Mouse (Mus musculus) adipocyte (in vitro differentiated cells): ENCODE measurements around the gene Actn4.
"Not testable (repeated sequence)": the region's sequence is repeated elsewhere in the genome, so short reads cannot be mapped to it uniquely, and the experiment has no call there.

ENCODE experiments used
- DNase-seq: peaks from one replicate; pipeline ENCODE4 v3.0.0-alpha.2; 2016; ENCODE audit warnings: low spot score

Actn4 gene

DNA sequence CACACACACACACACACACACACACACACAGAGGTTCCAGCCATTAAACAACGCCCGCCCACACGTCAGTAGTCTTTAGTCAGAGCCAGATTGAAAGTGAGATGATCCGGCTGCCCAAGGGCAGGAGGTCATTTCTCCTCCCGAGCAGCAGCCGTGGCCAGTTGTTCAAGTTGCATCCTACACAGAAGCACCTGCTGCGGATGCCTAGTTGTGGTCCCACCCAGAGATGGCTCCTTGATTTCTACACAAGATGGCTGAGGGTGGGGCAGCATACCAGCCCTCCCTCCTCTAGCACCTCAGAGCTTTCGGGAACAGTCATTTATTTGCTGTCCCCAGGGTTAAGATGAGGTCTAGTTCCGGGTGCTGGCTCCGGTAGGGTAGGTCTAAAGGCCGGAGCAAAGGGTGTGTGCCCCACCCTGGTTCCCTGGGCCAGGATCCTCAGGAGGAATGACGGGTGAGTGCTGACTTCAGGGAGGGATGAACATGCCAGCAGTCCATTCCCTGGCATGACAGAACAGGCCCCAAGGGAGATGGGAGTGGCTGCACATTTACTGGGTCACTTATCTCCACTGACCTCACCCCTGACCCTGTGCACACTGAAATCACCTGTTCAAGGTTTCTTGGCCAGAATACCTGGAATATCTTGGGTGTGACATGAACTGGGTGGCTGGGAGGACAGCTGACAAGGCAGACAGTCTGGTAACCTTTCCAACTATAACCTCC, 7.7 kb upstream of the Actn4 start:
- DNase-seq: no peak

DNA sequence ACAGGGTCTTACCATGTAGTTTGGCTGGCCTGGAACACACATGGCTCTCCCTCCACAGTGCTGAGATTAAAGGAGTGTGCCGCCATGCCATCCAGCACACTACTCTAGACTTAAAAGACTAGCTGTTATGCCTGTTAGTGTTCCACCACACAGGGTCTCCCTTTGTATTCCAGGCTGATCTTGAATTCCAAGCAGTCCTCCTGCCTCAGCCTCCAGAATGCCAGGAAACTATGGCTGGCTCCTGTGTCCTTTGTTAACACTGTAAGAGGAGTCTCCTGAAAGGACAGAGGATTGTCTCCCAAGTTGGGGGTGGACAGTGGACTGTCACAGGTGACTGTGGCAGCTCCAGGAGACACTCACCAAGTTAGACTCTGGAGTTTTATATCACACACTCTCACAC, 7.1 kb upstream of the Actn4 start:
- no peak for DNase-seq

DNA sequence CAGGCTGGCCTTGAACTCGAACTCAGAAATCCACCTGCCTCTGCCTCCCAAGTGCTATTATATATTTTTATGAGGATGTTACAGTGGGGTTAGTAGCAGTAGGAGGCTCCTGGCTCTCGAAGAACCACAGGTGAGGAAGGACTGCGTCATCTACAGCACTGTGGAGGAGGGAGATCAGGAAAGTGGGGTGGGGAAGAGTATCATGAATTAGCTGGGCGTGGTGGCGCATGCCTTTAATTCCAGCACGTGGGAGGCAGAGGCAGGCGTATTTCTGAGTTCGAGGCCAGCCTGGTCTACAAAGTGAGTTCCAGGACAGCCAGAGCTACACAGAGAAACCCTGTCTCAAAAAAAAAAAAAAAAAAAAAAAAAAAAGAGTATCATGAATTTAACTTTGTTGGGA, 6.0 kb upstream of the Actn4 start:
- not testable (repeated sequence) for DNase-seq

DNA sequence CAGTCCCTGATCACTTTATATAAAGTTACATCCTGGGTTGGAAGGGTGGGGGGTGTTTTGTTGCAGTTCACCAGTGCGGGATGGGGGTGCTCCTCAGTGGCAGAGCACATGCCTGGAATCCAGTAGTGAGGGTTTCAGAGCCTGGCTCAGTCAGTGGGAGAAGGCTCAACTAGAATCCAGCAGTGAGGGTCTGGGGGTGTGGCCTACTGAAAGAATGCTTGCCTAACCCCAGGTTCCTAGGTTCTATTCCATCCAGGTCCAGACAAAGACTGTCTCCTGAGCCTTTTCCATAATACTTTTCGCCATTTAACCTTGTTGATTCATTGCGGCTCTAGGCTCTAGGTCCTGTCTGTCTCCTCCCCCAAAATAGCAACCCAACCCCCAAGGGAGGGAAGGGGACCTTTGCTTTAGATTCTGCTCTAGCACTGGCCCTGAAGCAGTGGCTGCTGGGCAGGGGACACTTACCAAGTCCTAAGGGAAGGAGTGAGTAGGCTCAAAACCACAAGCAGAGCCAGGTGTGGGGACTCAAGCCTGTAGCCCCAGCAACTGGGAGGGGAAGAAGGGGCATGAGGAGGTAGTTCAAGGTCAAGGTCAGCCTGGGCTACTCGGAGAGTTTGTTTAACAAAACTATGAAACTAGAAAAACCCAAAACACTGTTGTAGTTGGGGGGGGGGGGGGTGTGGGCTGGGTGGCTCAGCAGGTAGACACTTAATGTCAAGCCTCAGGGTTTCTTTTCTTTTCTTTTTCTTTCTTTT, 4.8 kb upstream of the Actn4 start:
- peak; percentile 79 for DNase-seq

DNA sequence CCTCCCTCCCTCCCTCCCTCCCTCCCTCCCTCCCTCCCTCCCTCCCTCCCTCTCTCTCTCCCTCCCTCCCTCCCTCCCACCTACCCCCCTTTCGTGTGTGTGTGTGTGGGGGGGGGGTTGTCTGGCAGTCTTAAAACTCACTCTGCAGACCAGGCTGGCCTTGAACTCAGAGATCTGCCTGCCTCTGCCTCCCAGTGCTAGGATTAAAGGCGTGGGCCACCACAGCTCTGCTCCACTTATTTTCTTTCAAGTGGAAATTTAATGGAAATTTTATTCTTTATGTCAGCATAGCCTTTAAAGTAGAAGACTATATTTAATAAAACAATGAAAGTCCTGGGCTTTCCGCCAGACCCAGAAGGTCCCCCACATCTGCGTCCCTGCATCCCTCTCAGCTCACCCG, 4.0 kb upstream of the Actn4 start:
- no peak for DNase-seq

DNA sequence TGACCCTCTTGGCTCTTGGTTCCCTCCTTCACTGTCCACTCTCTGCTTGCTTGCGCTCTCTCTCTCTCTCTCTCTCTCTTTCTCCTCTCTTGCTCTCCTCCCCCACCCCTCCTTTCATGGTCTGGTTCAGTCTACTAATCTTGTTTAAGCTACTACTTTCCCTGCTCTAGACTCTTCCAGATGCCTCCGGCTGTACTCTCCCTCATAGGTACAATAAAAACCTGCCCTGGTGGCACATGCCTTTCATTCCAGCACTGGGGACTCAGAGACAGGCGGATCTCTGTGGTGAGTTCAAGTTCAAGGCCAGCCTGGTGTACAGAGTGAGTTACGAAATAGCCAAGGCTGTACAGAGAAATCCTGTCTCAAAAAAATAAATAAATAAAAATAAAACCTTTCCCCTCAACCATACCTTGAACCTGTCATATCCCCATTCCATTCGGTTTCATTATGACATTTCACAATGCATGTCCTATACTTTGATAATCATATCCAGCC, 3.3 kb upstream of the Actn4 start:
- no peak for DNase-seq

DNA sequence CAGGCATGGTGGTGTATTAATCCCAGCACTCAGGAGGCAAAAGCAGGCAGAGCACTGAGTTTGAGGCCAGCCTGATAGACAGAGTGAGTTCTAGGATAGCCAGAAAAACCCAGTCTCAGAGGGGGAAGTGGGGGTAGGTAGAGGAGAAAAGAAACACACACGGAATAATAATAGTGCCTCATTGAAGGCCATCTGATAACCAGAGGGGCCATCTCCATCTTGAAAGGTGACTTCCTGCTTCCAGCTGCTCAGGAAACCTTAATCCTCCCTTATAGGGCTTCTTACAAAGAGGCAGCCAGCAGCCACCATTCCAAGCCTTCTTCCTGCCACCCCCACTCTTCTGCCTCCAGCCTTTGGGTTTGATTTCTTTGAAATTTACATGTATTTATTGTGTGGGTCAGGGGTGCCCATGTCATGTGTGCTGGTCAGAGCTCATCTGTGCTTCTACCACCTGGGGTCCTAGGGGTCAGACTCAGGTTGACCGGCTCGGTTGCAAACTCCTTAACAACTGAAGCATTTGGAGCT, 1.3 kb upstream of the Actn4 start:
- no peak for DNase-seq

DNA sequence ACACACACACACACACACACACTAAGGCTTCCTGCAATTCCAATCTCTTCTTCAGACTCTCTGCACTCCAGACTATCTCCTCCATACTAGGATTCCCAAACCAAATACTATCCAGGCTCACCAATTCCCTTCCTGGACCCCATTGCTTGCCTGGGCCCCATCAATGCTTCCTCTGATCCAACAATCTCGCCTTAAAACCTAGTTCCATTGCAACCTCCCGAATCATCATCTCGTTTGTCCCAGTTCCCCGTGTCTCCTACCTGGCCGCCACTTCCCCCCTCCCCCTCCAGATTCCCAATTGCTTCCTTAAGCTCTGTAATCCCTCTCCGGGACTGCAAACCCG, 585 bp downstream of the Actn4 start:
- DNase-seq: no peak

DNA sequence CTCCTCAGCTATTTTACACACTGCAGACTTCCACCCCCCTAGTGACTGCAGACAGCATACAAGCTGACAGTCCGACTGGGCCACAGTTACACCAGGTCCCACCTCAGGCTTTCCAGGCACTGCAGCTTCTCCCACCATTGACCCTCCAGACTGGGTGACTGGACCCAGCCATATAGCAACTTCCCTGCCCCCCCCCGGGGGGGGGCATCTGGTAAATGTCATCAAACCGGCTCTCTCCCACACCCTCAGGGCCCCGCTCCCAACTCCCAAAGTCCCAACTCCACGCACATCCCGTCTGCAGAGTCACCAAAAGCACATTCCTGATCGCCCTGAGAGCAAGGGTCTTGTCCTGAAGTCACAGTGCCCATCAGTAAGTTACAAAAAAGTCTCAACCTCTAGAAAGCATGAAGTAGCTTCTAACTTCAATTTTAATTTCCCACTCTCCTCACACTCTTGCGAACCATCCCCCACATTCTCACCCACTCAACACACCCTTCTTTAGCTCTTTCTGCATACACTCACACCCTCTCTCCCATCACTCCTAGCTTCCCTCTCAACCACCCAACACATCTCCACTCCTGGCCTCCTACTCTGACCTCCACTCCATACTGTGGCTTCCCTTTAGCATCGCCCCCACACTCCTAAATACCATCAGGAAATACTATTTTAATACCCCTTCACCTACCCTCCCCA, 1.6 kb downstream of the Actn4 start:
- DNase-seq: no peak

DNA sequence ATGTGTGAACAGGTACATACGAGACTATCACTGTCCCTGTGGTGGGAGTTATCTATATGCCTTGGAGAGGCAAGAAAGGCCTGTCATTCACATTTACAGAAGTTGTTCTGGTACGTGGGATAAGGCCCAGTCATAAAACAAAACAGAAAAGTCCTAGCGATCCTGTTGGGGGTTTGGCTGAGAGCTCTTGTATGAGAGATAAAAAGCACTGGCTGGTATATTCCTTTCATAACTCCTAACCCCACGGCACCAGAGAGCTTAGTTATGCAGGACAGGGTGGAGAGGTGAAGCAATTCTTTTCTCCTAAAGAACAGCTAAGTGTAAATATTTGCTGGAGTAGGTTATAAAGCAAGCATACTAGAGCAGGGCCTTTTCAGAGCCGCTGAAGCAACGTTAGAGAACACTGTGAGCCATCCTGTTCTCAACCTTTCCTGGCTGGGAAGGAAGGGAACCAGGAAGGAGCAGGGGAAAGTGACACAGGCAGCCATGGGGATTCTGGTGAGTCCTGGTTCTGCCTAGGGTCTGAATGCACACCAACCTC, 2.6 kb downstream of the Actn4 start:
- peak; percentile 44 for DNase-seq

DNA sequence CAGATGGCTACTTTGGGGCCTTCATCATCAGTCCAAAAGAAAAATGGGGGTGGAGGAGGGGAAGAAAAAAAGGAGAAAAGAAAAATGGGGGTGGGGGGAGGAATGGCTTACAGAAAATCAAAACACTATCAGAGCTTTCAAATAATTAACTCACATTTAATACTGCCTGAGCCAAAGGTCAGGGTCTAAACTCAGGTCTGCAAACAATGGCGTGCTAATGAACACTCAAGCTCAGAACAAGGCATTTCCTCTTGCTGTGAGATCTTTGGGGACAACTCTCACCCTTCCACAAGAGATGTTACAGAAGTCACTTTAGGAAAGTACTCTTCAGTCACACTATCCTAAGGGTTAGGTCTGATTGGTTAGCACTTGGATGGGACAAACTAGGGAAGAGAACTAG, 3.4 kb downstream of the Actn4 start:
- no peak for DNase-seq

DNA sequence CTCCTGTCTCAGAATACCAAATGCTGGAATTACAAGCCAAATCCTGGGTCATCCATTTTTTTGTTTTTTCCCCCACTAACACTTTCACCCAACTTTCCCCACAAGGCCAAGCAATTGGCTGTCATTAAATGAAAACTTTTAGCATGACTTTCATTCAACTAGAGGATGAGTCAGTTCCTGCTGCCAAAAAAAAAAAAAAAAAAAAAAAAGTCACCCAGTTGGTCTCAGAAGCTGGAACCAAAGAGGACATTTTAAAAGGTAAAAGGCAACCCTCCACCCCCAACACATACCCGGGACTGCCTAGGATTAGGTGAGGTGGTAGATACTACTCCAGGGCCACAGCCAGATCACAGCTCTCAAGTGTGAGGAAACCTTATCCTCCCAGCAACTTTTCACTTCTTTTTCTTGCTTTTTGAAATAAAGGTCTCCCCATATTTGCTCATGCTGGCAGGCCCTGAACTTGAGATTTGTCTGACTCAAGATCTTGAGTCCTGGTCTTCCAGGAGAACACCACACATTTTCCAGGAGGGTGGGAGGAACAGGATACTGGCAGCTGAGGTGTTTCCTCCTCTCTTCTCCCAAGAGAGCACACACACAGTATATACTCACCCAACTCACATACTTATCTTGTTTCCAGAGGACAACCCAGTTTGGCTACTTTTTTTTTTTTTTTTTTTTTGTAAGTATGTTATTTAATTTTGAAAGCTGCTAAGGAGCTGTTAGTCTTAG, 4.0 kb downstream of the Actn4 start:
- peak; percentile 37 for DNase-seq

DNA sequence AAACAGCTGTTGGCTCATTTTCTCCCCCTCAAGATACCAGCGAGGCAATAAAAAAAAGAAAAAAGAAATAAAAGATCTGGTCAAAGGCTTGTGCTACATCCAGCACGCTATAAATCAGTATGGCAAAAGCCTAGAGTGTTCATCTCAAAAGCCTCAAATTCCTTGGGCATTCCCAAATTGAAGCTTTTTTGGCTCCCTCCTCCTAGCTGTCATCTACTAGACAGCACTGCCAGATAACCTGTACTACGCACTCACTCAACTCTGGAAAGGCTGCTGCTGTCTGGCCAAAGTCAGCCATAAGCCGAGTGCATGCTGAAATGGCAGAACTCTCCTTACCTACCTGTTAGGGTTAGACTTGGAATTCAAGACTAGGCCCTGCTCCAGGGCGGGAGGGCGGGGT, 4.9 kb downstream of the Actn4 start:
- DNase-seq: peak; percentile 31

DNA sequence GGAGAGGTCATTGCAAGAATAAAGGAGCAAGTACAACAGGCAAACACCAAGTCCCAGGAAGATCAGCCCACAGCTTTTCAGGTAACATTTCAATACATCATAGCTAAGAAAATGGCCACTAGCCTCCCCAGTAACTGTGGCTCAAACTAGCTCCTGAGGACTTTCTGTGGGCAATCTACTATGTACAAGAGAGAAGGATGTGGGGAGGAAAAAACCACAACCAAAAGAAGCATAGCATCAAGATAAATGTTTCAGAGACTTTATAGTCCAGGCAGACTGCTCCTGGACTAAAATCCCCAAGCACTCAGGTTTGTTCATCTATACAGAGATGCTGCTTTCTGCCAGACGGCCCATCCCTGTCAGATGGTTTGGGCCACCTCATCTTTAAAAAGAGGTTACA, 5.9 kb downstream of the Actn4 start:
- DNase-seq: no peak

DNA sequence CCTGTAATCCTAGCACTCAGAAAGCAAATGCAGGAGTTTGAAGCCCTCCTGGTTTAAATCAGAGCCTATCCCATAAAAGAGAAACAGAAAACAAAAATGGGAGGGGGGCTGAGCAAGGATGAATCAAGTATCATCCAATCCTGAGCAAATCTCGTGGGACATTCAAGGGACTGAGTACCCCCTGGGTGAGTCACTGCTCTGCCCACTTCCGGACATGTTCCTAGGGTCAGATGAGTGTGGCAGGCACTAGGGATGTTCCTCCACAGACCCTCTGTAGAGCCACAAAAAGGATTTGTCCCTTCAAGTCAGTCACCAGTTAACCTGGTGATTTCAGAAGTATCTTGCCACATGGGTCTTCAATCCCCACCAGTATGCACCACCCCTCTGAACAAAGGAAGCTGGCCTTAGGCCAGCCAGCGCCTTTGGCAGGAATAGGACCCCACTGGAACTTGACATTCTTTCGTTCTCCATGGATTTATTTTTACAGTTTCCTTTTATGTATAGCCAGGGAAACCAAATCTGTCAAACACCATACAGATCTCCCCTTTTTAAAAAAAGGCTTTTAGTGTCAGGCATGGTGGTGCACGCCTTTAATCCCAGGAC, 6.7 kb downstream of the Actn4 start:
- no peak for DNase-seq

DNA sequence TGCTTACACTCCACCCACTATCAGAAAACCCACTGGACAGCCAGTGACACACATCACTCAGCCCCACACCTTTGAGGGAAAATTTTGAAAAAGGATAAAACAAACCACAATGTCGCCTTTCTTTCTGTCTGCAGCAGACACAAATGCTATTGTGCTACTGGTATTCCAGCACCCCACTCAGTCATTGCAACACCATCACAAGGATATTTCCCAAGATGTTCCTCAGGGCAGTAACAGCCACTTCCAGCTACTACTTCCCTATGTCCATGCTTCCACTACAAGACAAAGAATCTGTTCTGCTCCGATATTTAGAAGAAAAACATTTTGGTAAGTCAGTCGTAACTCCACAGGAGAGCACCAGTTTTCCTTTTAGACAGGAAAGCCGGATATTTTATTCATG, 7.4 kb downstream of the Actn4 start:
- peak; percentile 67 for DNase-seq

DNA sequence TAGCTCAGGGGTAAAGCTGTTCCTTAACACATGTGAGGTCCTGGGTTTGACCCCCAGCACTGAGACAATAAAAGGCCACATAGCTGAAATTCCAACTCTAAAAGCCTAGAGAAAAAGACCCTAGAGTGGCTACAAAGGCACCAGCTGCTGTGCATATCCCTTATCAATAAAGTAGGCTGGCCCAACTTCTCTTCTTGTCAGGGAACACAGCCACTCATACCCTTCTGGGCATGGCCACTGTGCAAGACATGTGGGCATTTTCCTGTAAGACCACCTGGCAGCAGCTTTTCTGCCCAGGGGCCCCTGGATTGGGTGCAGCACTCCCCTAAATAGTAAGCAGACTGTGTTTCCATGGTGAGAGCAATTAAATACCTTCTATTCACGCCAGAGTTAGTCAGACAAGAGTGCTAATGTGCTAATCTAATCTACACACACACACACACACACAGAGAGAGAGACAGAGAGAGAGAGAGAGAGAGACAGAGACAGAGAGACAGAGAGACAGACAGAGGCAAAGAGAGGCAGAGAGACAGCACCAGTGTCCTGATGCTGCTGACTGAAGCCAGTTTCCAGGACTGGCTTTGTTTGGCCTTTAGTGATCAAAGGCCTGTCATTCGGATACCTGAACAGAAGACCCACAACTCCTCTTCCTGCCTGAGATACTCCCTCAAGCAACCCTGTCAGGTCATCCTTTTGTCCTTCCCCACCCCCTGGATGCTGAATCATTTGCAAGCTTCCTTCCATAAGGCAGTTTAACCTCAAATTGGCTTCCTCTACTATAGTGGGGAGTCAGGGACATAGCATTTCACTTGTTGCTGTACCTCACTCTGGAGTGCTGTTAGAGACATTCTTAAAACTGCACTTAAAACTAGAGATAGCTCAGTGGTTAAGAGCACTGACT, 8.4 kb downstream of the Actn4 start:
- DNase-seq: no peak

DNA sequence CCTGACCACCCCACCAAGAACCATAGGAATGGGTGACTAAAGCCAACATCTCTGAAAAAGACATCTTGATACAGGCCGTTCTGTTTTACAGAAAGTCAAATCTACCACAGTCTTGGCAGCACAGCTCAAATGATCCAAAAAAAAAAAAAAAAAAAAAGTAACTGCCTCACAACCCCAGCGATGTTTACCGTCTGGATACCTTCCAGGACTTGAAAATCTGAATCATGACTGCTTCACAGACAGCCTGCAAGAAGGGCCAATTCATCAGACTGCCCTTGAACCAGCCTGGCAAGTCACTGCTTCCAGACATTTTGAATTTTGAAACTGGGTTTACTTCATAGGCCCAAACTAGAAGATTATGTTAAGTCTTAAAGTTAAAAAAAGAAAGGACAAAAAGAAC, 9.4 kb downstream of the Actn4 start:
- DNase-seq: peak; percentile 92

DNA sequence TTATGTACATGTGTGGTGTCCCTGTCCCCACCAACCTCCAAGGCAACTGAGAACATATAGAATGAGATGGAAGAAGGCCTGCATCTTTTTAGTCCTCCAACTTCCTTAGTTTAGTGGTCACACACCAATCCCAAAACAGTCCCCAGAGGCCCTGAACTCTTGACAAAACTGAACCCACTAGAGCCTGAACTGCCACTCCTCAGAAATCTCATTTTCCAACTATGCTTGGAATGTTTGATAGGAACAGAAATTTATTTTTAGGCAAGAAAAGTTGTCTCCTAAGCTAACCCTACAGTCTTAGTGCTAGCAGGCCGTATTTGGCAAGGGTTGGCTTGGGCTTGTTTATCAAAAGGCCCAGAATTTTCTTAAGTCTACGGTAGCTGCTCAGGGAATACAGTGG, 10.4 kb downstream of the Actn4 start:
- no peak for DNase-seq

DNA sequence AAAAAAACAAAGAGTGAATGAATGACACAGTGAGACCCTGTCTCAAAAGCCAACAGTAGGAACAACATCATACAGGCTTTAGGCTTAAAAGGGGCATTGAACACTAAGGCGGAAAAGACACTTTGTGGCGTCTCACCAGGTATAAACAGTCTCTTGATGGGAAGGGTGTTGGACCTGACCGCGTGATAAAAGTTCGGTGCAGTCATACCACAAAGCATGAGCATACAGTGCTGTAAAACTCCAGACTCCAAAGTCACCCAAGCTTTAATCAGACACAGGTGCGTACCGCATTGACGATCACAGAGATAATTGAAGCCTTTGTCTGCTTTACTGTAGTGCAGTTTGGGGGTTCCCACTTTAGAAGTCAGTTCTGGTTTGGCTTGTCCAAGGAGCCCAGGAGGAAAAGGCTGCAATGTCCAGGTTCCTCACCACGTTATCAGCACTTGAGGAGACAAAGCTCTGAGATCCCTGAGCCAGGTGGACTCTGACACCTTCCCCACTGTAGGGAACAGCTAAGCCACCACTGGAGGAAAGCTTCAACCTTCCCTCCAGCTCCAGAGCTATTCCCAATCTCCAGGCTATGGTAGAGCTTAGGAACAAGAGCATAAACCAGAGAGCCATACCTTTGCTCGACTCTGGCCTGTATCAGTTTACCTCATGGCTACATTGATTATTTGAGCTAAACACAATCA, 11.6 kb downstream of the Actn4 start:
- DNase-seq: no peak
